Mouse (Mus musculus) thymus, adult 2 months (tissue): ENCODE data around the gene Ubxn6.

Experiments
- CTCF ChIP-seq: fragments of 200-500 bp; IDR thresholded peaks from 2 replicates; pipeline ENCODE4 v1.5.1; 2012; ENCODE audit warnings: mild to moderate bottlenecking, control low read depth, low read length, moderate library complexity, borderline replicate concordance; ENCODE audit not compliant: control insufficient read depth, poor library complexity, insufficient read depth; ENCODE audit errors: extremely low read depth
- POLR2A ChIP-seq: fragments of 200-500 bp; IDR thresholded peaks from 2 replicates; pipeline ENCODE4 v1.6.1; 2012; ENCODE audit warnings: mild to moderate bottlenecking, low read length, control low read depth, moderate library complexity; ENCODE audit not compliant: control insufficient read depth, poor library complexity, insufficient read depth; ENCODE audit errors: extremely low read depth

- no peak for TF ChIP-seq POLR2A
- no peak for TF ChIP-seq CTCF
These were observed 42.0 kb downstream of the Ubxn6 start for GRCm38 (mm10) chr17:56032831-56033230.
